Mouse (Mus musculus): ENCODE data around the gene Nccrp1. TPM values are rescaled to one million over a fixed set of nuclear protein-coding genes. Genes with fewer than 3 reads are reported as not detected.
"Not testable (repeated sequence)": the region's sequence is repeated elsewhere in the genome, so short reads cannot be mapped to it uniquely, and the experiment has no call there.

The Nccrp1 gene
- polyA plus RNA-seq, 1 experiment from 2014 or later: not detected

DNA sequence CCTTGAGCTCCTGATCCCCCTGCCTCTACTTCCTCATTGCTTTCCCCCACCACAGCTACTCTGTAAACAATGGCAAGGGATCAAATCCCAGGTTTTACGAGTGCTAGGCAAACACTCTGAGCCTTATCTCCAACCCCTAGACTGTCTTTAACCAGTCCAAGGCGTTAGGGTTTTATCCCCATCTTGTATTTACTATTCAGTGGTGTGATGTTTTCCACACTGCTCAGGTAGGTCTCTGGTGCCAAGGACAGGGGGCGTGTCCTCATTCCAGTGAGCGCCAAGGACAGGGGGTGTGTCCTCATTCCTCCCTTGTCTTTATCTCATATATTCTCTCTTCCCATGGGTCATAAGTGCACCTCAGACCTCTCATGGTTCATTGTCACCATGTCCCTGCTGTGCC lies 6.5 kb downstream of the Nccrp1 start, which contains the start of gene Sycn:
Gene Sycn, plus strand, starts transcription at position 360 of the 400 bp plus-strand sequence.
- Histone ChIP-seq H3K4me3 (ENCODE audit: low read length) (no peak within 1 kb of the TSS), H3K9me3 (ENCODE audit: low read length) (no peaks in the 10 kb centered on the region), H3K36me3 (ENCODE audit: insufficient read depth, low read length) (no peaks in the 10 kb centered on the region), H3K27ac (ENCODE audit: low read length) (no peak within 1 kb of the TSS), H3K4me2 (replicated peaks; ENCODE audit: low read depth, low read length) (no peak within 1 kb of the TSS), H3K9ac (replicated peaks; ENCODE audit: low read length) (no peak within 1 kb of the TSS), H3K27me3 (ENCODE audit: insufficient read depth, low read length) (peaks cover 11% of the 10 kb centered on the region), H3K4me1 (ENCODE audit: insufficient read depth, low read length) (peaks cover 8% of the 10 kb centered on the region; the same call in 1 of the 2 replicates)
- ATAC-seq (ENCODE audit: low FRiP score, low TSS enrichment): no peak
- 63% methylated on average over 4 of the region's 4 CpGs for WGBS

DNA sequence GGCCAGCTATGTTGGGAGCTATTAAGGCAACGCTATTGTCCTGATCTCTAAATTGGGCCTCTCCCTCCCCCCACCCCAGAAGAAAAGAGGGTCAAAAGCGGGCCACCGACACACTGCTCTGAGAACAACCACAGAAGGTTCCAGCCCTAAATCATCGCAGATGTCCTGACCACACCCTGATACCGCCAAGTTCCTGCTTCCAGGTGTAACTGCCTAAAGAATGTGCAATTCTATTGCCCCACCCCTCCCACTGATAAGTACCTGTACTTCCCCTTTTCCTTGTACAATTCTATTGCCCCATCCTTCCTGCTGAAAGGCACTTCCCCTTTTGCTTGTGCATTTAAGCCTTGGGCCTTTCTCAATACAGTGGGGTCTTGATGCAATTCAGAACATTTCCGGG lies 8.2 kb downstream of the Nccrp1 start:
- not testable (repeated sequence) for H3K36me3 ChIP-seq (ENCODE audit: insufficient read depth, low read length); H3K4me2 ChIP-seq (replicated peaks; ENCODE audit: low read depth, low read length); H3K27me3 ChIP-seq (ENCODE audit: insufficient read depth, low read length); H3K9ac ChIP-seq (replicated peaks; ENCODE audit: low read length); H3K27ac ChIP-seq (ENCODE audit: low read length); H3K4me1 ChIP-seq (ENCODE audit: insufficient read depth, low read length); H3K4me3 ChIP-seq (ENCODE audit: low read length); H3K9me3 ChIP-seq (ENCODE audit: low read length); ATAC-seq (ENCODE audit: low FRiP score, low TSS enrichment)
- WGBS: 97% methylated on average over 6 of the region's 6 CpGs

DNA sequence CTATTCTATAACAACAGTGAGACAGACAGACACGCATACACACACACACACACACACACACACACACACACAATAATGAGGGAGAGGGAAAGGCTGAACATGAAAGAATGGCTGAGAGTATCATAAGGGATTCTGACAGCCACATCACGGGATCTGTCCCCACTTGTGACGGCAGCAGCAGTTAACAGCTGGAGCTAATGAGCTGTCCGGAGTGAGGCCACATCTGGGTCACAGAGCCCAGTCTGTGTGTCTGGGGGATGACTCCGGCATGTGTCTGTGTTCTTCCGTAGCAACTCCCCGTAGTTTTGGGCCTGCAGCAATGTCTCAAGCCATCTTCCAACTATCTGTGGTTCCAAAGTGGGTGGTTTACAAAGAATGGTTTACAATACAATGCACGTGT lies 15.0 kb downstream of the Nccrp1 start:
- no peak overlapping the region for H3K27ac ChIP-seq (ENCODE audit: low read length)
- 0 out of 2 replicates have a peak, but pooled peaks have one; percentile 49 for ATAC-seq (ENCODE audit: low FRiP score, low TSS enrichment)

DNA sequence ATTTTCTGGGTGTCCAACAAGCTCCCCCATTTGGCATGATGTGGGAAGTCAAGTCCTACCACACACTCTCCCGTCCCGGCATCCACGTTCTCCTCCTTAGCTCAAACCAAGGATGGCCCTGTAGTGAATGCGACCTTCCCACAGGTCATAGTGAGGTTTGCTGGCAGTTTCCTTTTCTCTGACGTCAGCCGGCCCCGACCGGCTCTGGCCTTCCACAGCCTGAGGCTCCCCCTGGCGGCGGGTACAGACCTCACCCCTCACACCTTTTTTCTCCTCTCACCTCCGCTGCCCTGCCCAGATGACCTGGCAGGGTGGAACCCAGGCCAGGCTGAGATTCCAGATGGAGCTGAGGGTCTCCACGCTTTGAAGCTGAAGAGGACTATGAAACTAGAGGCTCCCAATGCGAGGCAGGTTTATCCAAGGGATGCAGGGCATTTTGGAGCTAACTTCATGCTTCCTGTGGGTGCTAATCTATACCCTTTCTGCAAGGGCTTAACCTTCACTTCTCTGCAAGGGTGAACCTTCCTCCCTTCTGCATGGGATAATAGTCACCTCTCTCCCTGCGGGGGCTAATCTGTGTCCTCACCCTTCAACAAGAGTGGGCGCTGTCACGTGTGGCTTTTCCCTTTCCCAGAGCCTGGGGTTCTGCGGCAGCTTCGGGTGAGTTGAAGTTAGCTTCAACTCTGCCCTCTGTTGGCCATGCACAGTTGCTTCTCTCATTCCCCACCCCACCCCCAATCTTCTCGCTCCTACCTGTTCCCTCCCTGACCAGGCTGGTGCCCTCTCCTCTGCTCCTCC lies 18.9 kb downstream of the Nccrp1 start:
- Histone ChIP-seq H3K36me3 (ENCODE audit: insufficient read depth, low read length) (no peaks in the 10 kb centered on the region), H3K4me3 (ENCODE audit: low read length) (no peak overlapping the region), H3K27me3 (ENCODE audit: insufficient read depth, low read length) (no peaks in the 10 kb centered on the region), H3K9ac (replicated peaks; ENCODE audit: low read length) (no peak overlapping the region), H3K27ac (ENCODE audit: low read length) (no peak overlapping the region), H3K9me3 (ENCODE audit: low read length) (no peaks in the 10 kb centered on the region), H3K4me2 (replicated peaks; ENCODE audit: low read depth, low read length) (peak overlapping the region; percentile 20; the same call in 1 of the 2 replicates), H3K4me1 (ENCODE audit: insufficient read depth, low read length) (peaks cover 5% of the 10 kb centered on the region; the same call in 1 of the 2 replicates)
- ATAC-seq (ENCODE audit: low FRiP score, low TSS enrichment): peak; percentile 56; the same call in 1 of the 2 replicates
- 5% methylated on average over 19 of the region's 19 CpGs for WGBS

More for the DNA sequence above, 15.0 kb downstream of the Nccrp1 start:
- WGBS: 50% methylated on average over 8 of the region's 8 CpGs
- Histone ChIP-seq H3K9ac (replicated peaks; ENCODE audit: low read length) (no peak overlapping the region), H3K4me2 (replicated peaks; ENCODE audit: low read depth, low read length) (no peak overlapping the region), H3K4me3 (ENCODE audit: low read length) (no peak overlapping the region), H3K27me3 (ENCODE audit: insufficient read depth, low read length) (no peaks in the 10 kb centered on the region), H3K4me1 (ENCODE audit: insufficient read depth, low read length) (peaks cover 5% of the 10 kb centered on the region; the same call in 1 of the 2 replicates), H3K36me3 (ENCODE audit: insufficient read depth, low read length) (no peaks in the 10 kb centered on the region), H3K9me3 (ENCODE audit: low read length) (no peaks in the 10 kb centered on the region)

DNA sequence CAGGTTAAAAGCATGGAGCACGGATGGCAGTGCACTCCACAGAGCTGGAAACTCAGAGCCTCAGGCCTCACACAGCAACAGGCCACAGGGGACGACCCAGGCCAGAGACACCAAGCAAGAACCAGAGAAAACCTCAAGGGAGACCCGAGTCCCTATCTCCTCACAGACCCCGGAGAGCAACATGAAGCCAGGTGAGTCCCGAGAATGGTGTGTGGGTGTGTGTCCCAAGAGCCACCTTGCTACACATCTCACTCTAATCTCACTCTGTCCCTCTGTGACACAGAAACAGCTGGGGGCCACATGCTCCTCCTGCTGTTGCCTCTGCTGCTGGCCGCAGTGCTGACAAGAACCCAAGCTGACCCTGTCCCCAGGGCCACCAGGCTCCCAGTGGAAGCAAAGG lies 24.5 kb downstream of the Nccrp1 start, which contains the start of gene Ifnl3:
Gene Ifnl3, plus strand, starts transcription at position 301 of the 400 bp plus-strand sequence.
- H3K9me3 ChIP-seq (ENCODE audit: low read length); H3K4me3 ChIP-seq (ENCODE audit: low read length); H3K4me1 ChIP-seq (ENCODE audit: insufficient read depth, low read length); H3K27ac ChIP-seq (ENCODE audit: low read length); H3K27me3 ChIP-seq (ENCODE audit: insufficient read depth, low read length); H3K9ac ChIP-seq (replicated peaks; ENCODE audit: low read length); H3K4me2 ChIP-seq (replicated peaks; ENCODE audit: low read depth, low read length); H3K36me3 ChIP-seq (ENCODE audit: insufficient read depth, low read length); ATAC-seq (ENCODE audit: low FRiP score, low TSS enrichment): not testable (repeated sequence)
- 66% methylated on average over 5 of the region's 6 CpGs for WGBS

DNA sequence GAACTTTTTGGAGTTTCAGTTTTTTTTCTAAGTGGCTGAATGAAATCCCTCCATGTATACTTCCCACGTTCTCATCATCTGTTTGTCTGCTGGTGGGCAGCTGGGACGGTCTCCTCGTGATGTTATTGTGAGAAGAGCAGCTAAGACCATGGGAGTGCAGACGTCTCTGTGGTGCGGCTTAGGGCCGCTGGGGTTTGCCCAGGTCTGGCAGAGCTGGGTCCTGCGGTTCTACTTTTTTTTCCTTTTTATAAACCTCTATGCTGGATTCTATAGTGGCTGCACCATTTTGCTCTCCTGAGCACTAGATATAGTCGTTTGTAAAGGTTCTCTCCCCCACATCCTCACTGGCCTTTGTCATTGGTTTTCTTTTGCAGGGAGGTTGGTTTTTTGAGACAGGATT lies 35.6 kb downstream of the Nccrp1 start:
- Histone ChIP-seq H3K9ac (replicated peaks; ENCODE audit: low read length) (no peak overlapping the region), H3K4me3 (ENCODE audit: low read length) (no peak overlapping the region)
- WGBS: 70% methylated on average over 8 of the region's 8 CpGs

DNA sequence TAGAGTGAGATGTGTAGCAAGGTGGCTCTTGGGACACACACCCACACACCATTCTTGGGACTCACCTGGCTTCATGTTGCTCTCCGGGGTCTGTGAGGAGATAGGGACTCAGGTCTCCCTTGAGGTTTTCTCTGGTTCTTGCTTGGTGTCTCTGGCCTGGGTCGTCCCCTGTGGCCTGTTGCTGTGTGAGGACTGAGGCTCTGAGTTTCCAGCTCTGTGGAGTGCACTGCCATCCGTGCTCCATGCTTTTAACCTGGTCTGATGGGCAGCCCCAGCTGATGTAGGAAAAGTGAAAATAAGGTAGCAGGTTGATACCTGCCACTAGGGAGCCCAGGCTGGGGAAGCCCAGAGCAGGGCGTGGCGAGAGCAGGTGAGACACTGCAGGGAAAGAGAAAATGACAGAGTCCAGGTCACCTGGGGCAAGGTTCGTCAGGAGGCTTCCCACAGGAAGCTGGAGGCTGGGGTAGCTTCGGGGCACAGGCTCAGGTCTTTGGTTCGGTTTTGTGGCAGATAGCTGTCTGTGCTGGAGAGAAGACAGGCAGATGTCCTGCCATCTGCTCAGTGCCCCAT lies 36.6 kb downstream of the Nccrp1 start, which contains the start of gene Ifnl2:
Gene Ifnl2, minus strand, starts transcription at position 51 of the 570 bp plus-strand sequence.
- ATAC-seq (ENCODE audit: low FRiP score, low TSS enrichment); H3K9ac ChIP-seq (replicated peaks; ENCODE audit: low read length); H3K4me3 ChIP-seq (ENCODE audit: low read length); H3K27ac ChIP-seq (ENCODE audit: low read length); H3K36me3 ChIP-seq (ENCODE audit: insufficient read depth, low read length); H3K4me2 ChIP-seq (replicated peaks; ENCODE audit: low read depth, low read length); H3K4me1 ChIP-seq (ENCODE audit: insufficient read depth, low read length); H3K27me3 ChIP-seq (ENCODE audit: insufficient read depth, low read length); H3K9me3 ChIP-seq (ENCODE audit: low read length): not testable (repeated sequence)
- WGBS: 62% methylated on average over 8 of the region's 8 CpGs

More for the DNA sequence above, 35.6 kb downstream of the Nccrp1 start:
- no peaks in the 10 kb centered on the region for H3K27me3 ChIP-seq (ENCODE audit: insufficient read depth, low read length)
- H3K4me1 ChIP-seq (ENCODE audit: insufficient read depth, low read length): no peaks in the 10 kb centered on the region
- no peak overlapping the region for H3K27ac ChIP-seq (ENCODE audit: low read length)
- no peaks in the 10 kb centered on the region for H3K9me3 ChIP-seq (ENCODE audit: low read length)
- no peaks in the 10 kb centered on the region for H3K36me3 ChIP-seq (ENCODE audit: insufficient read depth, low read length)
- no peak overlapping the region for H3K4me2 ChIP-seq (replicated peaks; ENCODE audit: low read depth, low read length)
- ATAC-seq (ENCODE audit: low FRiP score, low TSS enrichment): no peak

DNA sequence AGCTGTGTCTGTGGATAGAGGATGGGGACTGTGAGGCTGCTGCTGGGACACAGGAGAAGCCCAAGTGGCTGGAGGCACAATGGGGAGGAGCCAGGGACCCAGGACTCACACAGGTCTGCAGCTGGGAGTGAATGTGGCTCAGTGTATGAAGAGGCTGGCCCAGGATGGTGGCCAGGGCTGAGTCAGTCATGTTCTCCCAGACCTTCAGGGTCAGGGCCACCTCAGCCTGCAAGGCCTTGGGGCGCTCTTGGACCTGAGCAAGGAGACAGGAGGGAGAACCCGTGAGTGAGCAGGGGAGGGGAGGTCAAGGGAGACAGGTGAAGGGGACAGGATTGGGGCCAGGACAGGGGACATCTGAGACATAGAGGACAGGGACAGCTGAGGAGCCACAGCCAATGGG lies 37.9 kb downstream of the Nccrp1 start:
- H3K9ac ChIP-seq (replicated peaks; ENCODE audit: low read length); H3K36me3 ChIP-seq (ENCODE audit: insufficient read depth, low read length); H3K4me3 ChIP-seq (ENCODE audit: low read length); H3K4me1 ChIP-seq (ENCODE audit: insufficient read depth, low read length); ATAC-seq (ENCODE audit: low FRiP score, low TSS enrichment); H3K9me3 ChIP-seq (ENCODE audit: low read length); H3K4me2 ChIP-seq (replicated peaks; ENCODE audit: low read depth, low read length); H3K27me3 ChIP-seq (ENCODE audit: insufficient read depth, low read length); H3K27ac ChIP-seq (ENCODE audit: low read length): not testable (repeated sequence)
- 80% methylated on average over 1 of the region's 2 CpGs for WGBS

DNA sequence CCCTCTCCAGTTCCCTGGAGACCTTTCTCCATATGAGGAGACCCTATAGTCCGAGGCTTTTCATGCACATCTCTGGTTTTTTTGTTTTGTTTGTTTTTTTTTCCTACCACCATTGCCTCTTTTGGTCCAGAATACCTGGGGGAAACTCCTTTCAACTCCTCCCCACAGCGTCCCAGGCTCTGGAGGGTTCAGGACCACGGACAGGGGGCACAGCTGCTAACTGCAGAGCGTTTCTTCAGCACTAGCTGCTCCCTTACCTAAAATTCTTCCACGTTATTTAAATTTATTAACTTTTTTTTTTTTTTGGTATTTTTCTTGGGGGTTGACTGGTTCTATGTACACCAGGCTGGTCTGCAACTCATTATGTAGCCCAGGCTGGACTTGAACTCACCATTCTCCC lies 41.5 kb downstream of the Nccrp1 start:
- Histone ChIP-seq H3K4me3 (ENCODE audit: low read length) (no peak overlapping the region), H3K27ac (ENCODE audit: low read length) (no peak overlapping the region), H3K36me3 (ENCODE audit: insufficient read depth, low read length) (no peaks in the 10 kb centered on the region), H3K9ac (replicated peaks; ENCODE audit: low read length) (no peak overlapping the region), H3K4me1 (ENCODE audit: insufficient read depth, low read length) (no peaks in the 10 kb centered on the region), H3K27me3 (ENCODE audit: insufficient read depth, low read length) (no peaks in the 10 kb centered on the region), H3K9me3 (ENCODE audit: low read length) (no peaks in the 10 kb centered on the region; the same call in 1 of the 2 replicates), H3K4me2 (replicated peaks; ENCODE audit: low read depth, low read length) (no peak overlapping the region)
- no peak for ATAC-seq (ENCODE audit: low FRiP score, low TSS enrichment)
- 5% methylated on average over 5 of the region's 5 CpGs for WGBS

DNA sequence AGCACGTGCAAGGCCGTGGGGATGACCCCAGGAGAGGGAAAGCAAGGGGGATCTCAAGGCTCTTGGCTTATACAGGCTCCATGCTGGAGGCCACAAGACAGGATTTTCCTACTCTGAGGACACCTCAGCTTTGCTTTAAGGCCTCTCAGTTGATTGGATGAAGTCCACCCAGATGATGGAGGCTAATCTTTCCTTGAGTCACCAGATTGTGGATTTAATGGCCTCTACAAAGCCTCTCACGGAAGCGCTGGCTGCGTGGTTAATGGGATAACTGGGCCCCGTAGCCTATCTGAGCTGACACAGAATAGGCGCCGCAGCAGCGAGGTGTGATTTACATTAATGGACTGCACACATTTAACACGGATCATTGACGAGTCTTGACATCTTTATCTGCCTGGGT lies 51.6 kb downstream of the Nccrp1 start:
- Histone ChIP-seq H3K4me3 (ENCODE audit: low read length) (no peak overlapping the region), H3K27ac (ENCODE audit: low read length) (no peak overlapping the region), H3K9ac (replicated peaks; ENCODE audit: low read length) (no peak overlapping the region), H3K4me2 (replicated peaks; ENCODE audit: low read depth, low read length) (no peak overlapping the region), H3K9me3 (ENCODE audit: low read length) (no peaks in the 10 kb centered on the region), H3K27me3 (ENCODE audit: insufficient read depth, low read length) (no peaks in the 10 kb centered on the region), H3K36me3 (ENCODE audit: insufficient read depth, low read length) (no peaks in the 10 kb centered on the region), H3K4me1 (ENCODE audit: insufficient read depth, low read length) (no peaks in the 10 kb centered on the region)
- 51% methylated on average over 11 of the region's 11 CpGs for WGBS
- no peak for ATAC-seq (ENCODE audit: low FRiP score, low TSS enrichment)

Measured in kidney, embryonic 16.5 days (tissue).